Mouse (Mus musculus): Measurements from ENCODE around the gene Sub1.

DNA sequence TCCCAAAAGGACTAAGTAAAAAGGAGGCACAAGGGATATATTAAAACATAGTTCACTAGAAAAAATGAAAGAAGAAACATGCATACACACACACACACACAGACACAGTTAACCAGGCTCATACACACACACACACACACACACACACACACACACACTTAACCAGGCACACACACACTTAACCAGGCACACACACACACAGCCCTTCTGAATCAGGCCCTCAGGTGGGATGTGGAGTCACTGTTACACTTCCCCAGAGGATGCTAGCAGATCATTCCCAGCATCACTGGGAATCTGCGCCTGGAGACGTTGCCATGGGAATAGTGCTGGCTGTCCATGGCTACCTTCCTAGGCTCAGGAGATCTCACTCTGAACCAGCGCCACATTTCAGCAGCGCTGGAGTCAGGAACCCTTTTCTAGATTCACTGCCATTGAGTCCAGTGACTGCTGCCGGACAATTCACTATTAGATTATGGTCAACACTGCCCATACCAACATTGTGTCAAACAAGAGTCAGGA, 30.2 kb upstream of the Sub1 start:
- TF ChIP-seq EP300 (IDR thresholded peaks at IDR 0.05; ENCODE audit: low read length) (no peak), ZMIZ1 (IDR thresholded peaks at IDR 0.05; ENCODE audit: low read depth, low read length) (no peak), CTCF (conservative IDR thresholded peaks at IDR 0.05 in 1 of 2, IDR thresholded peaks at IDR 0.05 in 1 of 2; ENCODE audit: low read depth in 2 of 2, low read length in 2 of 2) (no peak), UBTF (IDR thresholded peaks at IDR 0.05; ENCODE audit: low read depth, low read length) (no peak), NRF1 (IDR thresholded peaks at IDR 0.05; ENCODE audit: low read depth, low read length) (no peak), POLR2A (IDR thresholded peaks at IDR 0.05; ENCODE audit: low read depth, low read length) (no peak), TBP (conservative IDR thresholded peaks at IDR 0.05; ENCODE audit: low read depth, low read length) (no peak), RAD21 (IDR thresholded peaks at IDR 0.05; ENCODE audit: low read depth, low read length) (no peak)
